Mouse (Mus musculus): ENCODE measurements around the gene Tmem151a.

Tmem151a gene

GRCm38 (mm10) chr19:5057876-5058775 is 27.2 kb downstream of the Tmem151a start:
- Histone ChIP-seq H3K4me1 (replicated peaks; ENCODE audit: low read depth, low read length) (peaks cover 86% of the 10 kb centered on the region), H3K27me3 (ENCODE audit: insufficient read depth, low read length) (peaks cover 10% of the 10 kb centered on the region), H3K4me3 (replicated peaks; ENCODE audit: low read length) (peak overlapping the region; percentile 61), H3K36me3 (ENCODE audit: insufficient read depth, low read length) (peaks cover 23% of the 10 kb centered on the region), H3K9me3 (ENCODE audit: low read length) (no peaks in the 10 kb centered on the region)
- TF ChIP-seq CTCF (conservative IDR thresholded peaks at IDR 0.05; ENCODE audit: low read length) (no peak), NANOG (IDR thresholded peaks at IDR 0.05; ENCODE audit: borderline replicate concordance, low read length) (no peak), POU5F1 (IDR thresholded peaks at IDR 0.05; ENCODE audit: borderline replicate concordance, low read length) (no peak)

GRCm38 (mm10) chr19:5056251-5056650 is 29.1 kb downstream of the Tmem151a start:
- no peaks in the 10 kb centered on the region for H3K9me3 ChIP-seq (ENCODE audit: low read length)
- peaks cover 86% of the 10 kb centered on the region for H3K4me1 ChIP-seq (replicated peaks; ENCODE audit: low read depth, low read length)
- H3K36me3 ChIP-seq (ENCODE audit: insufficient read depth, low read length) = peaks cover 24% of the 10 kb centered on the region
- H3K27me3 ChIP-seq (ENCODE audit: insufficient read depth, low read length) = peaks cover 29% of the 10 kb centered on the region
- no peak overlapping the region for H3K4me3 ChIP-seq (replicated peaks; ENCODE audit: low read length)
- TF ChIP-seq NANOG (IDR thresholded peaks at IDR 0.05; ENCODE audit: borderline replicate concordance, low read length) (no peak), POU5F1 (IDR thresholded peaks at IDR 0.05; ENCODE audit: borderline replicate concordance, low read length) (no peak), CTCF (conservative IDR thresholded peaks at IDR 0.05; ENCODE audit: low read length) (peak; percentile 81)

DNA sequence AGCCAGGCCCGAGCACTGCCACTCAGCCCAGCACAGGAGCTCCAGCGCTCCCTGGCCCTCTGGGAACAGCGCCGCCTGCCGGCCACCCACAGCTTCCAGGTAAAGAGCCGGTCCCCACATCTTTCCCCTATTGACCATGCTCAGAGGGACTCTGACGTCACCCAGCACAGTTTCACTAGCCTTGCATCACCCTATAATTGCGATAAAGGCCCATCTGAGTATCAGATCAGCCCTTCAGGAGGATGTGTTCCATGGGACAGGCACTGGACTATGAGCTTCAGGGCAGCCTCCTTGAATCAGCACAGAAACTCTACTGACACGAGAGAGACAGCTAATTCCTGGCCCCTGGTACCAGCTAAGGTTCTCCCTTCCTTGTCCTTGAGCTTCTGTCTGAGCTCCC is 31.4 kb downstream of the Tmem151a start:
- peak; percentile 98 for TF ChIP-seq CTCF (conservative IDR thresholded peaks at IDR 0.05; ENCODE audit: low read length)
- TF ChIP-seq POU5F1 (IDR thresholded peaks at IDR 0.05; ENCODE audit: borderline replicate concordance, low read length) = no peak
- Histone ChIP-seq H3K36me3 (ENCODE audit: insufficient read depth, low read length) (peaks cover 34% of the 10 kb centered on the region), H3K4me3 (replicated peaks; ENCODE audit: low read length) (0 out of 2 replicates have a peak overlapping the region, but pooled peaks have one; percentile 77), H3K4me1 (replicated peaks; ENCODE audit: low read depth, low read length) (peaks cover 84% of the 10 kb centered on the region), H3K27me3 (ENCODE audit: insufficient read depth, low read length) (peaks cover 35% of the 10 kb centered on the region), H3K9me3 (ENCODE audit: low read length) (no peaks in the 10 kb centered on the region)

GRCm38 (mm10) chr19:5052853-5053252 is 32.5 kb downstream of the Tmem151a start:
- Histone ChIP-seq H3K4me3 (replicated peaks; ENCODE audit: low read length) (peak overlapping the region; percentile 77), H3K4me1 (replicated peaks; ENCODE audit: low read depth, low read length) (peaks cover 84% of the 10 kb centered on the region), H3K9me3 (ENCODE audit: low read length) (no peaks in the 10 kb centered on the region), H3K27me3 (ENCODE audit: insufficient read depth, low read length) (peaks cover 35% of the 10 kb centered on the region), H3K36me3 (ENCODE audit: insufficient read depth, low read length) (peaks cover 45% of the 10 kb centered on the region)
- no peak for TF ChIP-seq CTCF (conservative IDR thresholded peaks at IDR 0.05; ENCODE audit: low read length)
- TF ChIP-seq POU5F1 (IDR thresholded peaks at IDR 0.05; ENCODE audit: borderline replicate concordance, low read length) = no peak
- TF ChIP-seq NANOG (IDR thresholded peaks at IDR 0.05; ENCODE audit: borderline replicate concordance, low read length) = no peak

DNA sequence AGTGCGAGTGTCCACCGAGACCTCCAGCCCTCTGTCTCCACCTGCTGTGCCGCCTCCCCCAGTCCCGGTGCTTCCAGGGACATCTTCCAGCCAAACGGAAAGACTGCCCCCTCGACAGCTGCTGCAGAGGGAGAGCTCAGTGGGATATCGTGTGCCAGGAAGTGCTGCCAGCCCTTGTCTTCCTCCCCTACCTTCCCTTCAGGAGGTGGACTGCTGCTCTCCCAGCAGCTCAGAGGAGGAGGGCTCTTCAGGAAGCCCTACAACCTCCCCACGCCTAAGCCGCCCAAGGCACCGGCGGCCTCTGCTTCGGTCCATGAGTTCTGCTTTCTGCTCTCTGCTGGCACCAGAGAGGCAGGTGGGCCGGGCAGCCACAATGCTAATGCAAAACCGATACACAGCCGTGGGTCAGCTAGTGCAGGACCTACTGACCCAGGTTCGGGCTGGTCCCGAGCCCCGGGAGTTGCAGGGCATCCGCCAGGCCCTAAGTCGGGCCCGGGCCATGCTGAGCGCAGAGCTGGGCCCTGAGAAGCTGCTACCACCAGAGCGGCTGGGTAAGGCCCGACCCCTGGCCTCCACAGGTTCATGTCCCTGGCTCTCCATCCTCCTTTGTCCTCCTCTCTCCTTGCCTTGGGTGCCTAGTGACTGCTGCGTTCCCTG is 33.0 kb downstream of the Tmem151a start:
- Histone ChIP-seq H3K9me3 (ENCODE audit: low read length) (no peaks in the 10 kb centered on the region), H3K36me3 (ENCODE audit: insufficient read depth, low read length) (peaks cover 50% of the 10 kb centered on the region), H3K4me3 (replicated peaks; ENCODE audit: low read length) (peak overlapping the region; percentile 77), H3K27me3 (ENCODE audit: insufficient read depth, low read length) (peaks cover 35% of the 10 kb centered on the region), H3K4me1 (replicated peaks; ENCODE audit: low read depth, low read length) (peaks cover 80% of the 10 kb centered on the region)
- no peak for TF ChIP-seq CTCF (conservative IDR thresholded peaks at IDR 0.05; ENCODE audit: low read length)
- no peak for TF ChIP-seq NANOG (IDR thresholded peaks at IDR 0.05; ENCODE audit: borderline replicate concordance, low read length)
- no peak for TF ChIP-seq POU5F1 (IDR thresholded peaks at IDR 0.05; ENCODE audit: borderline replicate concordance, low read length)

DNA sequence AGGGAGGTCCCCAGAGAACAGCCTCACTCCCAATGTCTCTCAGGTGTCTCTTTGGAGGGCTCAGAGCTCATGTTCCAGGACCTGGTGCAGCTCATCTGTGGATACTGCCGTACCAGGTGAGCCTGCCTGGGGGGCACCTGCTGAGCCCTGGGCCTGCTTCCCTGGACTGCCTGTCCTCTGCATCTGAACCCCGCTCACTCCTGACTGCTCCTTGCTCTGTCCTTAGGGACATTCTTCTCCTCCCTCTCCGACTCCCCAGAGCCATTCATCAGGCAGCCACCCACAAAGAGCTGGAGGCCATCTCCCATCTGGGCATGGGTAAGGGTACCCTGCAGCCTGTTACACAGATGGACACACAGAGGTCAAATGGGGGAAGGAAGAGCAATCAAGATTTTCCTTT is 33.8 kb downstream of the Tmem151a start:
- H3K9me3 ChIP-seq (ENCODE audit: low read length) = no peaks in the 10 kb centered on the region
- TF ChIP-seq CTCF (conservative IDR thresholded peaks at IDR 0.05; ENCODE audit: low read length) = no peak
- TF ChIP-seq NANOG (IDR thresholded peaks at IDR 0.05; ENCODE audit: borderline replicate concordance, low read length) = no peak
- TF ChIP-seq POU5F1 (IDR thresholded peaks at IDR 0.05; ENCODE audit: borderline replicate concordance, low read length) = no peak
- H3K36me3 ChIP-seq (ENCODE audit: insufficient read depth, low read length) = peaks cover 58% of the 10 kb centered on the region
- peaks cover 35% of the 10 kb centered on the region for H3K27me3 ChIP-seq (ENCODE audit: insufficient read depth, low read length)
- H3K4me1 ChIP-seq (replicated peaks; ENCODE audit: low read depth, low read length) = peaks cover 76% of the 10 kb centered on the region
- peak overlapping the region; percentile 77 for H3K4me3 ChIP-seq (replicated peaks; ENCODE audit: low read length)

DNA sequence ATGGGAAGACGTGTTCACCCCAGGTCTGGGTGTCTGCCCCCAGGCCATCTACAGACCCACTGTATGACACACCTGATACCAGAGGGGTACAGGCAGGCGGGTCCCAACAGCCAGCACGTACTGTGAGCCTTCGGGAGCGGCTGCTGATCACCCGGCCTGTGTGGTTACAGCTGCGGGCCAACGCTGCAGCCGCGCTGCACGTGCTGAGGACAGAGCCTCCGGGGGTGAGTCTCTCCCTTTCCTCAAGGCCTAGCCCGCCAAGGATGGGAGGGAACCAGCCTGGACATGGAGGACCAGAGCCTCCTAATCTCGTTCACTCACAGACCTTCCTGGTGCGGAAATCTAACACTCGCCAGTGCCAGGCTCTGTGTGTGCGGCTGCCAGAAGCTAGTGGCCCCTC is 34.3 kb downstream of the Tmem151a start:
- H3K36me3 ChIP-seq (ENCODE audit: insufficient read depth, low read length) = peaks cover 63% of the 10 kb centered on the region
- H3K9me3 ChIP-seq (ENCODE audit: low read length) = no peaks in the 10 kb centered on the region
- TF ChIP-seq POU5F1 (IDR thresholded peaks at IDR 0.05; ENCODE audit: borderline replicate concordance, low read length) (no peak), CTCF (conservative IDR thresholded peaks at IDR 0.05; ENCODE audit: low read length) (no peak), NANOG (IDR thresholded peaks at IDR 0.05; ENCODE audit: borderline replicate concordance, low read length) (no peak)
- peak overlapping the region; percentile 77 for H3K4me3 ChIP-seq (replicated peaks; ENCODE audit: low read length)
- peaks cover 35% of the 10 kb centered on the region for H3K27me3 ChIP-seq (ENCODE audit: insufficient read depth, low read length)
- H3K4me1 ChIP-seq (replicated peaks; ENCODE audit: low read depth, low read length) = peaks cover 76% of the 10 kb centered on the region

- H3K4me1 ChIP-seq (replicated peaks; ENCODE audit: low read depth, low read length) = peaks cover 80% of the 10 kb centered on the region
- H3K9me3 ChIP-seq (ENCODE audit: low read length) = no peaks in the 10 kb centered on the region
- H3K36me3 ChIP-seq (ENCODE audit: insufficient read depth, low read length) = peaks cover 65% of the 10 kb centered on the region
- no peak for TF ChIP-seq NANOG (IDR thresholded peaks at IDR 0.05; ENCODE audit: borderline replicate concordance, low read length)
- TF ChIP-seq CTCF (conservative IDR thresholded peaks at IDR 0.05; ENCODE audit: low read length) = peak; percentile 6; the same call in 1 of the 2 replicates
- no peak for TF ChIP-seq POU5F1 (IDR thresholded peaks at IDR 0.05; ENCODE audit: borderline replicate concordance, low read length)
- peak within 1 kb of the TSS; percentile 77 for H3K4me3 ChIP-seq (replicated peaks; ENCODE audit: low read length)
- peaks cover 32% of the 10 kb centered on the region for H3K27me3 ChIP-seq (ENCODE audit: insufficient read depth, low read length)
These were observed 35.1 kb downstream of the Tmem151a start, which contains the start of gene Rin1 for GRCm38 (mm10) chr19:5050047-5050905. Gene Rin1, plus strand, starts transcription at chr19:5050481.

Measured in E14TG2a.4 (cell line).